Mouse (Mus musculus) spleen, adult 18-20 months (tissue): ENCODE results near the gene Flt3l.
A peak's percentile ranks its signal among the peaks of the same experiment; 100 is the strongest.

Source experiments
- DNase-seq, 2 experiments: peaks; one replicate each; pipeline ENCODE4 v3.0.0; 2022; ENCODE audit warnings: mixed read lengths in 2 of 2

The Flt3l gene

DNA sequence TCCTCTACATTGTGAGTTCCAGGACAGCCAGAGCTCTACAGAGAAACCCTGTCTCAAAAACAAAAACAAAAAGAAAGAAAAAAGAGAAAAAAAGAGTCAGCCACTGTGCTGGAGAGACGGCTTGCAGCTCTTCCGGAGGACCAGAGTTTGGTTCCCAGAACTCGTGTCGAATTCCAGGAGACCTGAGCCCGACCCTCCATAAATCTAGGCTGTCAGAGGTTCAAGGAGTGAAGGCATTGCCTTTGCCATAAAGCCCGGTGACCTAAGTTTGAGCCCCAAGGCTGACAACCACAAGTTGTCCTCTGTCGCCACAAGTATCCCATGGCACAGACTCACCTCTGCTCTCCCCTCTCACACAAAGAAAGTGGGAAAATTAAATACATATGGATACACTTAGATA lies 42.1 kb downstream of the Flt3l start:
- no peak for DNase-seq

DNA sequence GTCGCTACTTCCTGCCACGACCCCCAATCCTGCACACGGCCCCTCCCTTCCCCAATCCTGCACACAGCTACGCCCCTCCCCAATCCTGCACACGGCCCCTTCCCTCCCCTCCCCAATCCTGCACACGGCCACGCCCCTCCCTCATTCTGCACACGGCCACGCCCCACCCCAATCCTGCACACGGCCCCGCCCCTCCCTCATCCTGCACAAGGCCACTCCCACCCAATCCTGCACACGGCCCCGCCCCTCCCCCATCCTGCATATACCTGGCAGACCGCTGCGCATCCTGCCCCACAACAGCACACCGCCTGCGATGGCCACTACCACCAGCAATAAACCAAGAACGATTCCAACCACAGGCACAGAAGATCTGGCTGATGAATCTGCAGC lies 42.7 kb downstream of the Flt3l start:
- no peak for DNase-seq

DNA sequence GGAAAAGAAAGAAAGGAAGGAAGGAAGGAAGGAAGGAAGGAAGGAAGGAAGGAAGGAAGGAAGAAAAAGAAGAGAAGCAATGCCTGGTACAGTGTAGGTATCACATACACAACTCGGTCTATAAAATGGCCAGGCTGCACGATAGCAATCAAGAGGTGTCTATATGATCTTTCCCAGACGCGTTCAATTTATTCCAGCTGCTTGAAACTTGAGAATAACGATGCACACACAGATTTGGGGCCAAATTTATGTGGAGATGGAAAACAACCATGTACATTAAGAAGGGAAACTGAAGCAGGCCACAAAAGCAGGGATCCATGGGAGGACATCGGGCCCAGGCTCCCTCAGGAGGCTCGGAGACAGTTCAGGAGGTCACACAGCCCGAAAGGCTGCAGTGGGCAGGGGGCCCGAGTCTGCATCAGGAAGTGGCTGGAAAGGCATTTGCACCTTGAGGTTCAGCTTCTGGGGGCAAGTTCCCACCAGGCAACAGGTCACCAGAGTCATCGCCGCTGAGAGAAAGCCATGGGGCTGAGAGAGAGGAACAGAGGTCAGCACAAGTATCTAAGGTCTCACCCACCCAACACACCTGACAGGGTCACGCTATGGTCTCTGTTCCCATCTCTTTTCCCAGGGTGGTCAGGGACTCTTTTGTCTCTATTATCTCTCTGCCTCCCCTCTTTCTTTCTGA lies 43.3 kb downstream of the Flt3l start:
- no peak for DNase-seq

DNA sequence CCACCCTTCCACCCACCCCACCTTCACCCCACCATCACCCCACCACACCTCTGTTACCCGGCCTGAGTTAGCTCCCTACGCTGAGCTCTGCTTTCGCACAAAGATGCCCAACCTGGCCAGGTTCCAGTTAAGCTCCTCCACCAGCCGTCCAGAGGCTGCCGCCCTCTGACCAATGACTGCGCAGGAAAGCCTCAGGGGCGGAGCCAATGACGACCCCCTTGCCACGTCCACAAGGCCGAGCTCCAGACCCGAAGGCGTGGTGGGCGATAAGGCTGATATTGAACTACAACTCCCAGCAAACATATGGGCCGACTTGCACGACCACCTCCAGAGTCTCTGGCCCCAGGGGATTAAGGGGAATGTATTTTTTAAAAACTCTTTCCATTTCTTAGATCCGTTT lies 44.2 kb downstream of the Flt3l start, which contains the start of gene Rcn3:
Gene Rcn3 (minus strand): TSS at position 174 of the 400 bp plus-strand sequence.
- DNase-seq, result no peak

- no peak for DNase-seq
Observed at GRCm38 (mm10) chr7:45091001-45091990, 44.9 kb downstream of the Flt3l start.

DNA sequence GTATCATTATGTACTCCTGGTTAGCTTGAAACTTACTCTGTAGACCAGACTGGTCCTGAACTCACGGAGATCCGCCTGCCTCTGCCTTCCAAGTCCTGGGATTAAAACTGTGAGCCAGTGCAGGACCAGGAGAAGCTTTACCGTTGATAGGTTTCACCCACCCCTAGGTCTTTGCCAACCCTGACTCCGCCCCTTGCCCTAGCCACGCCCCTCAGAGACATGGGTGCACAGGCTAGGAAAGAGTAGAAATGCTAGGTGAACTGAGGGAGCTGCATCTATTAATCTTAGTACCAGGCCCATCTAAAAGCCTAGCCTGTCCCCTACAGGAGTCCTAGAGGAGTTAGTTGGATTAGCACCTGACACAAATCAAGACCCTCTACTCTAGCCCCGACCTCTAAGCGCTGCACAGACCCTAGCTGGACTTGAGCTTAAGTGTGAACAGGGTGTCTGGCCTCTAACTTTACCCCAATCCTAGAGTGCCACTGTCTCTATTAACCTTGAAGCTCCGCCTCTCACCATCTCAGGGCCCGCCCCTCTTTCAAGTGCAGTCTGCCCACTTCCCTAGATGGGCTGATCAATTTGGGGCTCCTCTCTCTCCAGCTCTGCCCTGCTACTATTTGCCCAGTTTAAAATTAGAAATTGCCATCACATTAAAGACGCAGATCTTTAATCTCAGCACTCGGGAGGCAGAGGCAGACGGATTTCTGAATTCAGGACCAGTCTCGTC lies 45.8 kb downstream of the Flt3l start:
- peak in 1 of 2 experiments; percentile 43 for DNase-seq

DNA sequence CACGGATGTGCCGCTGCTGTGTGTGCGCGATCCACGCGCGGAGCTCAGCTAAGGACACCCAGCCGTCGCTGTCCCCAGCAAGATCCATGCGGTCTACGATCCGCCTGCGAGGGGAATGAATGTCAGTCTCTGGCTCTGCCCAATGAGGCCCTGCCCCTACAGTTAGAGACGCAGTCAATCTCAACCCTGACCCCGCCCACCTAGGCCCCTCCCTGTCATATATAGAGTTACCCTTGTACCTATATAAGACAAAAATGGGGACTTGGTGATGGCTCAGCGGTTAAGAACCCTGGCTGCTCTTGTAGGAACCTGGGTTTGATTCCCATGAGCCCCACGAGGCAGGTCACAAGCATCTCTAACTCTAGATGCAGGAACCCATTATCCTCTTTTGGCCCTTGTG lies 47.6 kb downstream of the Flt3l start:
- no peak for DNase-seq

GRCm38 (mm10) chr7:45086084-45086483 lies 50.1 kb downstream of the Flt3l start:
- DNase-seq, result no peak

DNA sequence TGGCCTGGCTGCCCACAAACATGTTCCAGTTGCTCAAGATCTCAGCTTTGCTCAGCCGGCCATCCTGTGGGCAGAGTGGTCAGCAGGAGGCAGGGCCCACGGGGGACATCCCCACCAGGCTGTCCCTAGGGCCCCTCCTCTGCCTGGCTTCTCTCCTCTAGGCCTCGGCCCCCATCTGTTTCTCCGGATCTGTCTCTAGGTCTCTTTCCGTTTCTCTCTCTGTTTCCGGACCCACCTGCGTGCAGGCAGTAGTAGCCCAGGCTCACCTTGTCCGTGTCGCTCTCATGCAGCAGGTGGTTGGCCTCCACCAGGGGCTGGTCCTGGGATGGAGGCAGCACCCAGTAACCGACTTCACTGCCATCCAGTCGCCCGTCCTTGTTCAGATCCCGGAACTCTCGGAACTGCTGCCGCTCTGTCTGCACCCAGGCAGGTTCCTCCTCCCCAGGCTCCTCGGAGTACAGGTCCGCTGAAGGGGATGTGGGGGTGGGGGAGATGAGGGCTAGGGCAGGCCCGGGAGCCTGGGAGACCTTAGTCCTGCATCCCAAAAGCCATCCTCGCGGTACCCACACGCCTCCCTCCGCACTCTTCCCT lies 52.8 kb downstream of the Flt3l start:
- DNase-seq, result no peak

DNA sequence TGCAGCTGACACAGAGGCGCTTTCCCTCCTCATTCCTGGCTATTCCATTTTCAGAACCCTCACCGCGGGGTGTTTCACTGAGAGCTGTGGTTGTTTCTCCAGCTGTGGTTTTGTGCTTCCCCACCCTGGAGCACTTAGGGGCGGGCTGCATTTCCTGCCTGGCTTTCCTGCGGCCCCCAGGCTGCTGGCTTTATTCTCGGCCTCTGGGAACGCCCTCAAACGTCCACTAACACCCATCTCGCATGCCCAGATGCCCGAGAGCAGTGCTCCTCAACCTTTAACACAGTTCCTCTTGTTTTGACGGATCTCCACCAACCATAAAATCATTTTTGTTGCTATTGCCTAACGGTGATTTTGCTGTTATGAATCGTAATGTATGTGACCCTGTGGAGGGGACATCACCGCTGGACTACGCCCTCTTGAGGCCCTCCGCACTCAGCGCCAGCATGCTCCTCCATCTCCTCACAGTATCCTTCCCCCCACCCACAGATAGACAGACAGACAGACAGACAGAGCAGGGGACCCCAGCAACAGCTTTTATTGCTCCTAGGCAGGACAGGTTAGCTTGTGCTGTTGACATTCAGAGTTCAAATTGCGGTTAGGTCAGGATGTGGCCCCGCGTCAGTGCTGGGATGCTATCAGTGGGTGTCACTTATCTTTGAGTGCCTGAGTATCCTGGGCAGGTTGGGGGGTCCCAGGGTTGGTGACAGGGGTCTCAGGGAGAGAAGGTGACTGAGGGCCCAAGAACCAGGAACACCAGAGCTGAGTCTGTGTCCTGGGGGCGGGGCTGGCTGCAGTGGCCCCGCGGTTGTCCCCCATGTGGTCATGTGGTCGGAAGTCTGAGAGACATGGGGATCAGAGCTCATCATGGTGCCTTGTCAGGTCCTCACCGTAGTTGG lies 53.6 kb downstream of the Flt3l start:
- DNase-seq, result peak; percentile 57 to 61

DNA sequence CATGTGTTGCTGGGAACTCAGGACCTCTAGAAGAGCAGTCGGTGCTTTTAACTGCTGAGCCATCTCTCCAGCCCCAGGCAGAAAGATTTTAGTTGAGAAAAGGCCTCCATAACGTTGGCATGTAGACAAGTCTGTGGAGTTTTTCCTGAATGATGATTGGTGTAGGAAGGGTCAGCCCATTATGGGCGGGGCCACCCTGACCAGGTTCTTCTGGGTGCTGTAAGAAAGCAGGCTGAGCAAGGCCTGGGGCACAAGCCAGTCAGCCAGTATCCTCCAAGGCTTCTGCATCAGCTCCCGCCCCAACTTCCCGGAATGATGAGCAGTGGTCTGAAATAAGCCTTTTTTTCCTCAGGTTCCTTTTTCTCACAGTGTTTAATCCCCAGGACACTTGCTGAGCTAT lies 55.2 kb downstream of the Flt3l start:
- DNase-seq, result no peak

DNA sequence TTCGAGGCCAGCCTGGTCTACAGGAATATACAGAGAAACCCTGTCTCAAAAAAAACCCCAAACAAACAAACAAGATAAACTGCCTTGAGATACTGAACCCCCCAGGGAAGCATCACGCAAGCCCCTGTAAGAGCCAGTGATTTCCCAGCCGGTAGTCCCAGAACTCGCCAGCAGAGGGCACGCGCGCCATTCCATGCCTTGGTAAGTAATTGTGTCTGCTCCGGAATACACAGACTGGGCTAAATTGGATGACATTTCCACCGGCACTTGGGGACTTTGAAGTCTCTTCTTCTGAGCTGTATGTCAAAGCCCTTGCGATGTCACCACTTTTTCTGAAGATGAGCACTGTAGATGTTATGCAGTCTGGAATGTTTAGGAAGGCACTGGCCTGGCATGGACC lies 56.4 kb downstream of the Flt3l start:
- peak; percentile 80 to 96 for DNase-seq
